Mouse (Mus musculus) midbrain, embryonic 14.5 days (tissue): ENCODE measurements around the gene Krt36. TPM values are rescaled to one million over a fixed set of nuclear protein-coding genes. Genes with fewer than 3 reads are reported as not detected.

Experiments used
- ATAC-seq: fragments of 200-750 bp; cut with Nextera tagmentation; 2 replicates; pipeline ENCODE4 v1.8.0; 2017; ENCODE audit warnings: moderate number of reproducible peaks, moderate library complexity; ENCODE audit not compliant: low FRiP score, low TSS enrichment
- DNase-seq: peaks from one replicate; pipeline ENCODE4 v3.0.0-alpha.2; 2015
- H3K27ac ChIP-seq: fragments of 300-500 bp; sonication (generic); replicated peaks from 2 replicates; pipeline ENCODE4 v1.5.1; 2014; ENCODE audit warnings: mild to moderate bottlenecking, low read depth, low read length, moderate library complexity
- H3K27me3 ChIP-seq: fragments of 300-500 bp; sonication (generic); 2 replicates; pipeline ENCODE4 v1.6.1; 2014; ENCODE audit warnings: low read length, control low read depth, mixed read lengths; ENCODE audit not compliant: control insufficient read depth, insufficient read depth
- H3K36me3 ChIP-seq: fragments of 300-500 bp; sonication (generic); 2 replicates; pipeline ENCODE4 v1.6.1; 2014; ENCODE audit warnings: low read length, control low read depth; ENCODE audit not compliant: control insufficient read depth, insufficient read depth
- H3K4me1 ChIP-seq: fragments of 300-500 bp; sonication (generic); 2 replicates; pipeline ENCODE4 v1.6.1; 2014; ENCODE audit warnings: mild to moderate bottlenecking, antibody characterized with exemption, low read length, control low read depth; ENCODE audit not compliant: control insufficient read depth, insufficient read depth
- H3K4me2 ChIP-seq: fragments of 300-500 bp; sonication (generic); 2 replicates; pipeline ENCODE4 v1.6.1; 2014; ENCODE audit warnings: mild to moderate bottlenecking, low read length, moderate library complexity
- H3K4me3 ChIP-seq: fragments of 300-500 bp; sonication (generic); replicated peaks from 2 replicates; pipeline ENCODE4 v1.5.1; 2014; ENCODE audit warnings: low read depth, low read length
- H3K9ac ChIP-seq: fragments of 300-500 bp; sonication (generic); replicated peaks from 2 replicates; pipeline ENCODE4 v1.6.1; 2014; ENCODE audit warnings: mild to moderate bottlenecking, low read length, moderate library complexity
- H3K9me3 ChIP-seq: fragments of 300-500 bp; sonication (generic); 2 replicates; pipeline ENCODE4 v1.6.1; 2016; ENCODE audit warnings: low read length, control low read depth, mixed read lengths; ENCODE audit not compliant: control insufficient read depth
- WGBS: fragments of 180-500 bp; shearing (Covaris S2); extraction: QIAGEN DNeasy Blood & Tissue Kit; methylation state at CpG from one replicate; pipeline ENCODE4 v1.1.7; 2014; 5-methylcytosine and 5-hydroxymethylcytosine counted together
- polyA plus RNA-seq: library from polyadenylated mRNA; unstranded; fragments of >200 nt; fragmentation: Nextera tagmentation; extraction: Ambion mirVana; gene quantifications from 2 replicates; pipeline ENCODE4 v1.2.1, GENCODE M21; 2014

The Krt36 gene
- polyA plus RNA-seq, 1 experiment from 2014 or later: not detected

DNA sequence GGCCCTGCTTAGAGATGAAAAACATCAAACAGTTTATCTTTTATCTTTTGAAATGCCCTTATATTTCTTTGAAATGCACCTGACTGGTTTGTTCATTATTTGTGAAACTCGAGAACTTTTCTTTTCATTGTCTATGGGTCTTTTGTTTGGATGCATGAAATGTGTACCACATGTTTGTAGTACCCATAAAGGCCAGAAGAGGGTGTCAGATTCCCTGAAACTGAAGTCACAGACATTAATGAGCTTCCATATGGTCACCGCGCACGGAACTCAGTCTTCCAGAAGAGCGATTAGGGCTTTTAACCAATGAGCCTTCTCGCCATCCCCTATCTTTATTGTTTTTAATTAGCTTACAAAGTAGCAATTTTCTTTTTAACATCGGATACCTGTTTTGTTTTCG lies 46.6 kb downstream of the Krt36 start:
- Histone ChIP-seq H3K36me3 (no peaks in the 10 kb centered on the region), H3K27ac (no peak overlapping the region), H3K9me3 (no peaks in the 10 kb centered on the region), H3K4me1 (no peaks in the 10 kb centered on the region), H3K9ac (no peak overlapping the region), H3K4me2 (no peak overlapping the region), H3K4me3 (no peak overlapping the region), H3K27me3 (no peaks in the 10 kb centered on the region)
- DNase-seq: peak; percentile 10
- no peak for ATAC-seq
- WGBS: 75% methylated on average over 8 of the region's 8 CpGs

DNA sequence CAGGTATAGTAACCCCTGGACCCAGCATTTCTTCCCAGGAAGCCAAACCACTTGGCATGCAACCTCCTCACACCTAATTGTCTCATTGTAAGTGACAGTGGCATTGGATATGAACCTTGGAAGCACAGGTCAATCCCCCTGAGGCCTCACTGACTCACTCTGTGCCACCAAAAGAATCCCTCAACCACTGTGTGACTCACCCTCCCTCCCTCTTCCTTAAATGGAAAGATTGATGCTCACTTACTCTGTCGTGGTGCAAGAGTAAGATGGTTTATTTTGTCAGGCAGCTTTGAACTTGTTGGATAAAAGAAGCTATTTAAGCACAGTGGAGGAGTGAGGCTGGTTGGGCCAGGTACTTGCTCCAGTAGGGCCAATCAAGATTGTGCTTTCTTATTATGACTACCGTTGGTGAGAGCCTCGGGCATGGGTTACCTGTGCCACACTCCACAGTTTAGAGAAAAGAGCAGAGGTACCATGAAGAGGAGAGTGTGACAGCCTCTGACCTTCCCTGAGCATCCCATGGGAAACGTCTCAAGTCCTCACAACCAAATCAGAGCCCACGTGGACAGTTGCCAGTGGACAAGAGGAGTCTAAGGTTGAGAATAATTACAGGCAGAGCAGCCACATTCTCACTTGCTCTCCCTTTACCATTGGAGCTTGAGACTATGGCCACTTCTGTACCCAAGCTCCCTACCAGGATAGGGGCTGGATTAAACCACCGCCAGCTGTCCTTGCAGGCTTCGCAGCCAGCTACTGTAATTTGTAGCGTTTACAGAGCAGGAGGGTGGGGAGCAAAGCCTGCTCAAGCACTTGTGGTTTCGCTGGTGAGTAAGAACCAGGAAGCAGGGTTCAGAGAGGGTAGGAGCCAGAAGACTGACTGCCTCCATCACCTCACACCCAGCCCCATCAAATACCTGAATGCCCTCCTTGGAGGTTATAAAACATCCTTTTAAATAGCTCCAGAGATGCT lies 49.5 kb downstream of the Krt36 start:
- H3K4me2 ChIP-seq: no peak overlapping the region
- H3K4me1 ChIP-seq: no peaks in the 10 kb centered on the region
- no peaks in the 10 kb centered on the region for H3K36me3 ChIP-seq
- WGBS: 83% methylated on average over 9 of the region's 9 CpGs
- no peak overlapping the region for H3K4me3 ChIP-seq
- H3K9ac ChIP-seq: no peak overlapping the region
- no peak overlapping the region for H3K27ac ChIP-seq
- DNase-seq: no peak
- no peaks in the 10 kb centered on the region for H3K9me3 ChIP-seq
- no peaks in the 10 kb centered on the region for H3K27me3 ChIP-seq
- no peak for ATAC-seq

Other genes starting within 250 kb of the Krt36 start
- not detected in 2 replicates for gene Gm11568, start 247.7 kb downstream of the Krt36 start, polyA plus RNA-seq
- not detected in 2 replicates for gene Gm11559, start 241.2 kb downstream of the Krt36 start, polyA plus RNA-seq
- gene Krtap9-1, start 232.2 kb downstream of the Krt36 start, polyA plus RNA-seq: not detected in 2 replicates
- not detected in 2 replicates for gene Gm11567, start 226.4 kb downstream of the Krt36 start, polyA plus RNA-seq
- gene Krtap31-1, start 197.7 kb downstream of the Krt36 start, polyA plus RNA-seq: not detected in 2 replicates
- not detected in 2 replicates for gene Gm11565, start 190.9 kb downstream of the Krt36 start, polyA plus RNA-seq
- gene Krtap31-2, start 169.3 kb downstream of the Krt36 start, polyA plus RNA-seq: not detected in 2 replicates
- not detected in 2 replicates for gene Krtap9-5, start 157.2 kb downstream of the Krt36 start, polyA plus RNA-seq
- gene Krtap29-1, start 126.6 kb downstream of the Krt36 start, polyA plus RNA-seq: not detected in 2 replicates
- gene Krtap16-1, start 119.0 kb downstream of the Krt36 start, polyA plus RNA-seq: not detected in 2 replicates
- gene Krtap17-1, start 111.6 kb downstream of the Krt36 start, polyA plus RNA-seq: 0.61 TPM in 1 of 2 replicates, not detected in the other
- not detected in 2 replicates for gene Krt33a, start 89.4 kb downstream of the Krt36 start, polyA plus RNA-seq
- not detected in 2 replicates for gene Krt33b, start 75.8 kb downstream of the Krt36 start, polyA plus RNA-seq
- gene Krt34, start 64.1 kb downstream of the Krt36 start, polyA plus RNA-seq: not detected in 2 replicates
- gene Krt31, start 55.1 kb downstream of the Krt36 start, polyA plus RNA-seq: not detected in 2 replicates
- gene Krt32, start 17.4 kb downstream of the Krt36 start, polyA plus RNA-seq: not detected in 2 replicates
- gene Krt35, start 9.4 kb downstream of the Krt36 start, polyA plus RNA-seq: not detected in 2 replicates
- not detected in 2 replicates for gene Krt13, start 15.9 kb upstream of the Krt36 start, polyA plus RNA-seq
- 0.16 TPM in 1 of 2 replicates, not detected in the other for gene Krt15, start 30.3 kb upstream of the Krt36 start, polyA plus RNA-seq
- gene Krt19, start 43.0 kb upstream of the Krt36 start, polyA plus RNA-seq: 0.72 and 1.4 TPM in 2 replicates
- gene Krt9, start 87.6 kb upstream of the Krt36 start, polyA plus RNA-seq: not detected in 2 replicates
- gene Krt14, start 101.9 kb upstream of the Krt36 start, polyA plus RNA-seq: not detected in 2 replicates
- not detected in 2 replicates for gene Krt16, start 143.3 kb upstream of the Krt36 start, polyA plus RNA-seq
- not detected in 2 replicates for gene Krt17, start 155.4 kb upstream of the Krt36 start, polyA plus RNA-seq
- not detected in 2 replicates for gene Krt42, start 164.2 kb upstream of the Krt36 start, polyA plus RNA-seq
- 1,318 and 1,476 TPM in 2 replicates for gene Eif1, start 214.3 kb upstream of the Krt36 start, polyA plus RNA-seq
- gene Gast, start 228.8 kb upstream of the Krt36 start, polyA plus RNA-seq: 0.93 and 1.3 TPM in 2 replicates